Mouse (Mus musculus): ENCODE results near the gene Lmo4.

Lmo4 gene

GRCm38 (mm10) chr3:144203259-144203987 is 1.6 kb downstream of the Lmo4 start:
- peak; percentile 26 for DNase-seq (ENCODE audit: low spot score)

- DNase-seq (ENCODE audit: low spot score) = no peak
Observed at GRCm38 (mm10) chr3:144202574-144203258, 2.3 kb downstream of the Lmo4 start.

- no peak for DNase-seq (ENCODE audit: low spot score)
Observed at GRCm38 (mm10) chr3:144201794-144202573, 3.0 kb downstream of the Lmo4 start.

- DNase-seq (ENCODE audit: low spot score) = no peak
Observed at GRCm38 (mm10) chr3:144185327-144186152, 19.5 kb downstream of the Lmo4 start.

GRCm38 (mm10) chr3:144184918-144185317 is 20.1 kb downstream of the Lmo4 start:
- no peak for DNase-seq (ENCODE audit: low spot score)

GRCm38 (mm10) chr3:144182229-144182628 is 22.8 kb downstream of the Lmo4 start:
- DNase-seq (ENCODE audit: low spot score) = no peak

GRCm38 (mm10) chr3:144178937-144179336 is 26.1 kb downstream of the Lmo4 start:
- no peak for DNase-seq (ENCODE audit: low spot score)

- peak; percentile 19 for DNase-seq (ENCODE audit: low spot score)
Observed at GRCm38 (mm10) chr3:144173866-144174588, 31.0 kb downstream of the Lmo4 start.

GRCm38 (mm10) chr3:144173138-144173537 is 31.9 kb downstream of the Lmo4 start:
- DNase-seq (ENCODE audit: low spot score) = no peak

GRCm38 (mm10) chr3:144171749-144172148 is 33.3 kb downstream of the Lmo4 start:
- no peak for DNase-seq (ENCODE audit: low spot score)

- DNase-seq (ENCODE audit: low spot score) = no peak
Observed at GRCm38 (mm10) chr3:144170539-144170938, 34.5 kb downstream of the Lmo4 start.

GRCm38 (mm10) chr3:144166439-144167155 is 38.4 kb downstream of the Lmo4 start:
- no peak for DNase-seq (ENCODE audit: low spot score)

GRCm38 (mm10) chr3:144165439-144165838 is 39.6 kb downstream of the Lmo4 start:
- no peak for DNase-seq (ENCODE audit: low spot score)

GRCm38 (mm10) chr3:144164665-144165385 is 40.2 kb downstream of the Lmo4 start:
- peak; percentile 55 for DNase-seq (ENCODE audit: low spot score)

- no peak for DNase-seq (ENCODE audit: low spot score)
Observed at GRCm38 (mm10) chr3:144163718-144164117, 41.3 kb downstream of the Lmo4 start.

- peak; percentile 60 for DNase-seq (ENCODE audit: low spot score)
Observed at GRCm38 (mm10) chr3:144162156-144162555, 42.9 kb downstream of the Lmo4 start.

- DNase-seq (ENCODE audit: low spot score) = peak; percentile 27
Observed at GRCm38 (mm10) chr3:144161261-144161660, 43.8 kb downstream of the Lmo4 start.

GRCm38 (mm10) chr3:144155746-144156145 is 49.3 kb downstream of the Lmo4 start:
- no peak for DNase-seq (ENCODE audit: low spot score)

GRCm38 (mm10) chr3:144153395-144153794 is 51.6 kb downstream of the Lmo4 start:
- DNase-seq (ENCODE audit: low spot score) = no peak

- no peak for DNase-seq (ENCODE audit: low spot score)
Observed at GRCm38 (mm10) chr3:144151001-144151400, 54.0 kb downstream of the Lmo4 start.
